Mouse (Mus musculus) heart, postnatal 0 days (tissue): ENCODE data around the gene Tkfc.

Source experiments
- CTCF ChIP-seq: IDR thresholded peaks from 2 replicates; pipeline ENCODE4 v1.5.1; 2016; ENCODE audit warnings: antibody characterized with exemption, control low read depth, low read depth
- EP300 ChIP-seq: IDR thresholded peaks from 2 replicates; pipeline ENCODE4 v1.6.1; 2016; ENCODE audit warnings: antibody characterized with exemption, low read depth

DNA sequence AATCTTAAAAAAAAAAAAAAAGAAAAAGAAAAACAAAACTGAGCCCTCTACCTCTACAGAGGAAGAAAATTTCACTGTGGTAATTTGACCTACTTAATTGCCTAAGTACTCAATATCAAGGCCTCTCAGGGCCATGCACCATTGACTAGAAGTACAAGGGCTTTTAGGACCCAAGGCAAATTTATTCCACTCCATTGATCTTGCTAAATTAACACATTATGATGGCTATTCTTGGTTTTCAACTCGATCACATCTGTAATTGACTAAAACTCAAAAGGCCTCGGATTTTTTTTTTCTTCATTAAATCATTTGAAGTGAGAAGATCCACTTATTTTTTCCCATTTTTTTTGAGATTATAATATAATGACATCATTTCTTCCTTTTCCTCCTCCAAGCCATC lies 48.0 kb downstream of the Tkfc start:
- TF ChIP-seq CTCF (no peak), EP300 (no peak)
